Mouse (Mus musculus) erythroblast, embryonic 14.5 days (primary cell): ENCODE results near the gene Cbfa2t3.

Source experiments
- GATA1 ChIP-seq: IDR thresholded peaks from 2 replicates; pipeline ENCODE4 v1.6.1; 2012; ENCODE audit warnings: low read length, inconsistent platforms, mixed read lengths
- TAL1 ChIP-seq: IDR thresholded peaks from 3 replicates; pipeline ENCODE4 v1.6.1; 2012; ENCODE audit warnings: low read length, inconsistent platforms, mixed read lengths

DNA sequence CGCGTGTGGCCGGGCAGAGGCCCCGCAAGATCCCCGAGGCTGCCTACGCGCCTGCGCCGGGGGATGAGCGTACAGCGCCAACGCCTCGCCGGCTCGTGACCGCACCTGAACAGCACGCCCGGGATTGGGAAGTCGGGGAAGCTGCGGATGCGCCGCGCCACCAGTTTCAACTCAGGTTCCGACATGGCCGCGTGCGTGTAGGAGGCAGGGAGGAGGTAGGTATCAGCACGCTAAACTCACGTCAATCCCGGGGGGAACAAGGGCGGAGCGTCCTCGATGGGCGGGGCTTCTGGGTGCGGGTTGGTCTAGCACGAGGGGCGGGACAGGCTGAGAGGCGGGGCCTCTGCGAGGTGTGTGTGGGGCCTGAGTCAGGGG is 122.3 kb downstream of the Cbfa2t3 start, which contains the start of gene Aprt:
- no peak for TF ChIP-seq GATA1
- no peak for TF ChIP-seq TAL1
